Mouse (Mus musculus): ENCODE results near the gene Camta1.

Gene Camta1

GRCm38 (mm10) chr4:151128641-151129541 is 732.8 kb downstream of the Camta1 start:
- TF ChIP-seq POU5F1 (IDR thresholded peaks at IDR 0.05; ENCODE audit: borderline replicate concordance, low read length) (no peak), NANOG (IDR thresholded peaks at IDR 0.05; ENCODE audit: borderline replicate concordance, low read length) (no peak), CTCF (conservative IDR thresholded peaks at IDR 0.05; ENCODE audit: low read length) (no peak)
- no peaks in the 10 kb centered on the region for H3K36me3 ChIP-seq (ENCODE audit: insufficient read depth, low read length)
- peaks cover 58% of the 10 kb centered on the region for H3K4me1 ChIP-seq (replicated peaks; ENCODE audit: low read depth, low read length)
- H3K4me3 ChIP-seq (replicated peaks; ENCODE audit: low read length): peak overlapping the region; percentile 84
- no peaks in the 10 kb centered on the region for H3K9me3 ChIP-seq (ENCODE audit: low read length)
- peaks cover 71% of the 10 kb centered on the region for H3K27me3 ChIP-seq (ENCODE audit: insufficient read depth, low read length)

GRCm38 (mm10) chr4:151127636-151128548 is 733.8 kb downstream of the Camta1 start:
- no peaks in the 10 kb centered on the region for H3K36me3 ChIP-seq (ENCODE audit: insufficient read depth, low read length)
- H3K9me3 ChIP-seq (ENCODE audit: low read length): no peaks in the 10 kb centered on the region
- peak overlapping the region; percentile 84 for H3K4me3 ChIP-seq (replicated peaks; ENCODE audit: low read length)
- no peak for TF ChIP-seq CTCF (conservative IDR thresholded peaks at IDR 0.05; ENCODE audit: low read length)
- TF ChIP-seq POU5F1 (IDR thresholded peaks at IDR 0.05; ENCODE audit: borderline replicate concordance, low read length): no peak
- TF ChIP-seq NANOG (IDR thresholded peaks at IDR 0.05; ENCODE audit: borderline replicate concordance, low read length): no peak
- peaks cover 48% of the 10 kb centered on the region for H3K4me1 ChIP-seq (replicated peaks; ENCODE audit: low read depth, low read length)
- peaks cover 75% of the 10 kb centered on the region for H3K27me3 ChIP-seq (ENCODE audit: insufficient read depth, low read length)

DNA sequence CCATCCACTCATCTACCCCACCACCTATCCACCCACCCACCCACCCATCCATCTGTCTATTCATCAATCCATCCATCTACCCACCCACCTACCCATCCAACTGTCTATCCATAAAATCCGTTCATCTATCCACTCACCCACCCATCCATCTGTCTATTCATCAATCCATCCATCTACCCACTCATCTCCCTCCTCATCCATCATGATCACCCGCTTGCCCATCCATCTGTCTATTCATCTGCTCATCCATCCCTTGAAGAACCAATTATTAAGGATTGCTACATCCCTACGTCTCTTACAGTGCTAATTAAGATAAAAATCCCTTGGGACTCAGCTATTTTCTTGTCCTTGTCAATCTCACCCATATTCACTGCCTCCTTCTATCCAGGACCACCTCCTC is 742.8 kb downstream of the Camta1 start:
- TF ChIP-seq POU5F1 (IDR thresholded peaks at IDR 0.05; ENCODE audit: borderline replicate concordance, low read length) (no peak), CTCF (conservative IDR thresholded peaks at IDR 0.05; ENCODE audit: low read length) (no peak), NANOG (IDR thresholded peaks at IDR 0.05; ENCODE audit: borderline replicate concordance, low read length) (no peak)
- Histone ChIP-seq H3K4me3 (replicated peaks; ENCODE audit: low read length) (no peak overlapping the region), H3K9me3 (ENCODE audit: low read length) (peaks cover 8% of the 10 kb centered on the region; the same call in 1 of the 2 replicates), H3K36me3 (ENCODE audit: insufficient read depth, low read length) (no peaks in the 10 kb centered on the region), H3K4me1 (replicated peaks; ENCODE audit: low read depth, low read length) (no peaks in the 10 kb centered on the region), H3K27me3 (ENCODE audit: insufficient read depth, low read length) (peaks cover 17% of the 10 kb centered on the region)

DNA sequence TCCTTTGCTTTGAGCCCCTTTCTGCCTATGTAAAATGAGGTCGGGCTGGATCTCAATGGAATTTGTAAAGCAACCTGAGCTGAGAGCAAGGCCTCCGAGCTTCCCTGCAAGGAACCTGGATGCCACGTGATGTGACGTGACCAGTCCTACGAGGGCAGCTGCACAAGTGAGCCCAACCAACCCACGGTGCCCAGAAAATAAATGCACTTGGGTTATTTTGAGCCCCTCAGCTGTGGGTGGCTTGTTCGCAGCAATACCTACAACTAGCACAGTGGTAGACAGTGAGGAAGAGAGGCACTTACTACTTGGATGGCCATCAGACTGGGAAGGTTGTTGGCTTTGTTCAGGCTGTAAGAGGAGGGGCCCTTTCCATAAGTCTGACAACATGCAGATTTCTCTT is 747.1 kb downstream of the Camta1 start:
- Histone ChIP-seq H3K4me3 (replicated peaks; ENCODE audit: low read length) (no peak overlapping the region), H3K9me3 (ENCODE audit: low read length) (peaks cover 4% of the 10 kb centered on the region; the same call in 1 of the 2 replicates), H3K36me3 (ENCODE audit: insufficient read depth, low read length) (no peaks in the 10 kb centered on the region), H3K27me3 (ENCODE audit: insufficient read depth, low read length) (peaks cover 10% of the 10 kb centered on the region; the same call in 1 of the 2 replicates), H3K4me1 (replicated peaks; ENCODE audit: low read depth, low read length) (peaks cover 31% of the 10 kb centered on the region)
- TF ChIP-seq CTCF (conservative IDR thresholded peaks at IDR 0.05; ENCODE audit: low read length) (no peak), POU5F1 (IDR thresholded peaks at IDR 0.05; ENCODE audit: borderline replicate concordance, low read length) (no peak), NANOG (IDR thresholded peaks at IDR 0.05; ENCODE audit: borderline replicate concordance, low read length) (no peak)

GRCm38 (mm10) chr4:151111226-151111625 is 750.5 kb downstream of the Camta1 start:
- Histone ChIP-seq H3K9me3 (ENCODE audit: low read length) (no peaks in the 10 kb centered on the region), H3K36me3 (ENCODE audit: insufficient read depth, low read length) (no peaks in the 10 kb centered on the region), H3K27me3 (ENCODE audit: insufficient read depth, low read length) (peaks cover 25% of the 10 kb centered on the region), H3K4me1 (replicated peaks; ENCODE audit: low read depth, low read length) (peaks cover 50% of the 10 kb centered on the region), H3K4me3 (replicated peaks; ENCODE audit: low read length) (no peak overlapping the region)
- TF ChIP-seq CTCF (conservative IDR thresholded peaks at IDR 0.05; ENCODE audit: low read length) (no peak), POU5F1 (IDR thresholded peaks at IDR 0.05; ENCODE audit: borderline replicate concordance, low read length) (no peak), NANOG (IDR thresholded peaks at IDR 0.05; ENCODE audit: borderline replicate concordance, low read length) (no peak; the same call in 1 of the 2 replicates)

DNA sequence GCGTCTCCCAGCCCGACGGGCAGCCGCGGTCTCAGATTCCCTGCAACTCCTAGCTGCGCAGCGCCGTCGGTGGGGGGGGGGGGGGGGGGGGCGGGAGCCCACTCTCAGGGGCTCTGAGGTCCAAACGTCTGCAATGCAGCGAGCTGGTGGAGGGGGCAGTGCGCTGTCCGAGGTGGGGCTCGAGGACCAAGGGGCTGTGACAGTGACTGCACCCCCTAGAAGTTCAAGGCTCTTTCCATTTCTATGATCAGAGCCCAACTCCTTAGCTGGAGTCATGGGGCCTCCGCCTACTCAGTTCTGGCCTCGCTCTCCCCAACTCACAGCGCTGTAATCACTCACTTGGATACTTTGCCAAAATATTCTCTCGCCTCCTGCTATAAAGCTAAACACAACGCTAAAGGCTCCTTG is 752.8 kb downstream of the Camta1 start:
- Histone ChIP-seq H3K4me1 (replicated peaks; ENCODE audit: low read depth, low read length) (peaks cover 59% of the 10 kb centered on the region), H3K9me3 (ENCODE audit: low read length) (no peaks in the 10 kb centered on the region), H3K4me3 (replicated peaks; ENCODE audit: low read length) (peak overlapping the region; percentile 86), H3K27me3 (ENCODE audit: insufficient read depth, low read length) (peaks cover 25% of the 10 kb centered on the region), H3K36me3 (ENCODE audit: insufficient read depth, low read length) (no peaks in the 10 kb centered on the region)
- TF ChIP-seq NANOG (IDR thresholded peaks at IDR 0.05; ENCODE audit: borderline replicate concordance, low read length): no peak
- TF ChIP-seq CTCF (conservative IDR thresholded peaks at IDR 0.05; ENCODE audit: low read length): no peak
- TF ChIP-seq POU5F1 (IDR thresholded peaks at IDR 0.05; ENCODE audit: borderline replicate concordance, low read length): no peak

GRCm38 (mm10) chr4:151108028-151108771 is 753.5 kb downstream of the Camta1 start:
- Histone ChIP-seq H3K36me3 (ENCODE audit: insufficient read depth, low read length) (no peaks in the 10 kb centered on the region), H3K4me1 (replicated peaks; ENCODE audit: low read depth, low read length) (peaks cover 59% of the 10 kb centered on the region), H3K4me3 (replicated peaks; ENCODE audit: low read length) (peak overlapping the region; percentile 86), H3K27me3 (ENCODE audit: insufficient read depth, low read length) (peaks cover 25% of the 10 kb centered on the region), H3K9me3 (ENCODE audit: low read length) (no peaks in the 10 kb centered on the region)
- TF ChIP-seq NANOG (IDR thresholded peaks at IDR 0.05; ENCODE audit: borderline replicate concordance, low read length) (no peak), POU5F1 (IDR thresholded peaks at IDR 0.05; ENCODE audit: borderline replicate concordance, low read length) (no peak), CTCF (conservative IDR thresholded peaks at IDR 0.05; ENCODE audit: low read length) (no peak)
